Mouse (Mus musculus) CH12F3 (cell line): ENCODE results near the gene Gm10721.
"Not testable (repeated sequence)": the region's sequence is repeated elsewhere in the genome, so short reads cannot be mapped to it uniquely, and the experiment has no call there.

Experiments used
- in situ Hi-C: fragments of 300-500 bp; cut with MboI; formaldehyde crosslinking; loops from 2 replicates; pipeline ENCODE4 v1.14.3; 2020; ENCODE audit warnings: low sequenced_read_pairs

Gene Gm10721

GRCm38 (mm10) chr9:3012733-3013279 is at the start of gene Gm10721:
Gm10721 (plus strand) TSS chr9:3013140.
- in situ Hi-C loops: not testable (repeated sequence)

DNA sequence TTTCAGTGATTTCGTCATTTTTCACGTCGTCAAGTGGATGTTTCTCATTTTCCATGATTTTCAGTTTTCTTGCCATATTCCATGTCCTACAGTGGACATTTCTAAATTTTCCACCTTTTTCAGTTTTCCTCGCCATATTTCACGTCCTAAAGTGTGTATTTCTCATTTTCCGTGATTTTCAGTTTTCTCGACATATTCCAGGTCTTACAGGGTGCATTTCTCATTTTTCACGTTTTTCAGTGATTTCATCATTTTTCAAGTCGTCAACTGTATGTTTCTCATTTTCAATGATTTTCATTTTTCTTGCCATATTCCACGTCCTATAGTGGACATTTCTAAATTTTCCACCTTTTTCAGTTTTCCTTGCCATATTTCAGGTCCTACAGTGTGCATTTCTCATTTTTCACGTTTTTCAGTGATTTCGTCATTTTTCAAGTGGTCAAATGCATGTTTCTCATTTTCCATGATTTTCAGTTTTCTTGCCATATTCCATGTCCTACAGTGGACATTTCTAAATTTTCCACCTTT is 12.4 kb upstream of the Gm10721 start, which contains the start of gene Gm10722:
TSS of gene Gm10722 (plus strand) at position 478 of the 528 bp plus-strand sequence.
- in situ Hi-C loops: not testable (repeated sequence)

DNA sequence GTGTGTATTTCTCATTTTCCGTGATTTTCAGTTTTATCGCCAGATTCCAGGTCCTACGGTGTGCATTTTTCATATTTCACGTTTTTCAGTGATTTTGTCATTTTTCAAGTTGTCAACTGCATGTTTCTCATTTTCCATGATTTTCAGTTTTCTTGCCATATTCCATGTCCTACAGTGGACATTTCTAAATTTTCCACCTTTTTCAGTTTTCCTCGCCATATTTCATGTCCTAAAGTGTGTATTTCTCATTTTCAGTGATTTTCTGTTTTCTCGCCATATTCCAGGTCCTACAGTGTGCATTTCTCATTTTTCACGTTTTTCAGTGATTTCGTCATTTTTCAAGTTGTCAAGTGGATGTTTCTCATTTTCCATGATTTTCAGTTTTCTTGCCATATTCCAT is 11.9 kb upstream of the Gm10721 start:
- in situ Hi-C loops: not testable (repeated sequence)

DNA sequence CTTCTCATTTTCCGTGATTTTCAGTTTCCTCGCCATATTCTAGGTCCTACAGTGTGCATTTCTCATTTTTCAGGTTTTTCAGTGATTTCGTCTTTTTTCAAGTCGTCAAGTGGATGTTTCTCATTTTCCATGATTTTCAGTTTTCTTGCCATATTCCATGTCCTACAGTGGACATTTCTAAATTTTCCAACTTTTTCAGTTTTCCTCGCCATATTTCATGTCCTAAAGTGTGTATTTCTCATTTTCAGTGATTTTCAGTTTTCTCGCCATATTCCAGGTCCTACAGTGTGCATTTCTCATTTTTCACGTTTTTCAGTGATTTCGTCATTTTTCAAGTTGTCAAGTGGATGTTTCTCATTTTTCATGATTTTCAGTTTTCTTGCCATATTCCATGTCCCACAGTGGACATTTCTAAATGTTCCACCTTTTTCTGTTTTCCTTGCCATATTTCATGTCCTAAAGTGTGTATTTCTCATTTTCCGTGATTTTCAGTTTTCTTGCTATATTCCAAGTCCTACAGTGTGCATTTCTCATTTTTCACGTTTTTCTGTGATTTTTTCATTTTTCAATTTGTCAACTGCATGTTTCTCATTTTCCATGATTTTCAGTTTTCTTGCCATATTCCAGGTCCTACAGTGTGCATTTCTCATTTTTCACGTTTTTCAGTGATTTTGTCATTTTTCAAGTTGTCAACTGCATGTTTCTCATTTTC is 10.8 kb upstream of the Gm10721 start:
- in situ Hi-C loops: not testable (repeated sequence)

DNA sequence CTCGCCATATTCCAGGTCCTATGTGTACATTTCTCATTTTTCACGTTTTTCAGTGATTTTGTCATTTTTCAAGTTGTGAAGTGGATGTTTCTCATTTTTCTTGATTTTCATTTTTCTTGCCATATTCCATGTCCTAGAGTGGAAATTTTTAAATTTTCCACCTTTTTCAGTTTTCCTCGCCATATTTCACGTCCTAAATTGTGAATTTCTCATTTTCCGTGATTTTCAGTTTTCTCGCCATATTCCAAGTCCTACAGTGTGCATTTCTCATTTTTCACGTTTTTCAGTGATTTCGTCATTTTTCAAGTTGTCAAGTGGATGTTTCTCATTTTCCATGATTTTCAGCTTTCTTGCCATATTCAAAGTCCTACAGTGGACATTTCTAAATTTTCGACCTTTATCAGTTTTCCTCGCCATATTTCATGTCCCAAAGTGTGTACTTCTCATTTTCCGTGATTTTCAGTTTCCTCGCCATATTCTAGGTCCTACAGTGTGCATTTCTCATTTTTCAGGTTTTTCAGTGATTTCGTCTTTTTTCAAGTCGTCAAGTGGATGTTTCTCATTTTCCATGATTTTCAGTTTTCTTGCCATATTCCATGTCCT is 10.0 kb upstream of the Gm10721 start, which contains the start of gene Gm11168:
TSS of gene Gm11168 (plus strand) at position 553 of the 603 bp plus-strand sequence.
- in situ Hi-C loops: not testable (repeated sequence)

DNA sequence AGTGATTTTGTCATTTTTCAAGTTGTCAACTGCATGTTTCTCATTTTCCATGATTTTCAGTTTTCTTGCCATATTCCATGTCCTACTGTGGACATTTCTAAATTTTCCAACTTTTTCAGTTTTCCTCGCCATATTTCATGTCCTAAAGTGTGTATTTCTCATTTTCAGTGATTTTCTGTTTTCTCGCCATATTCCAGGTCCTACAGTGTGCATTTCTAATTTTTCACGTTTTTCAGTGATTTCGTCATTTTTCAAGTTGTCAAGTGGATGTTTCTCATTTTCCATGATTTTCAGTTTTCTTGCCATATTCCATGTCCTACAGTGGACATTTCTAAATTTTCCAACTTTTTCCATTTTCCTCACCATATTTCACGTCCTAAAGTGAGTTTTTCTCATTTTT is 6.8 kb upstream of the Gm10721 start:
- in situ Hi-C loops: not testable (repeated sequence)

- in situ Hi-C loops: not testable (repeated sequence)
Measured at GRCm38 (mm10) chr9:3006636-3007035, 6.3 kb upstream of the Gm10721 start.

- in situ Hi-C loops: not testable (repeated sequence)
Measured at GRCm38 (mm10) chr9:3007272-3007671, 5.7 kb upstream of the Gm10721 start.

GRCm38 (mm10) chr9:3009331-3009730 is 3.6 kb upstream of the Gm10721 start:
- in situ Hi-C loops: not testable (repeated sequence)

- in situ Hi-C loops: not testable (repeated sequence)
Measured at GRCm38 (mm10) chr9:3012054-3012621, 802 bp upstream of the Gm10721 start.

DNA sequence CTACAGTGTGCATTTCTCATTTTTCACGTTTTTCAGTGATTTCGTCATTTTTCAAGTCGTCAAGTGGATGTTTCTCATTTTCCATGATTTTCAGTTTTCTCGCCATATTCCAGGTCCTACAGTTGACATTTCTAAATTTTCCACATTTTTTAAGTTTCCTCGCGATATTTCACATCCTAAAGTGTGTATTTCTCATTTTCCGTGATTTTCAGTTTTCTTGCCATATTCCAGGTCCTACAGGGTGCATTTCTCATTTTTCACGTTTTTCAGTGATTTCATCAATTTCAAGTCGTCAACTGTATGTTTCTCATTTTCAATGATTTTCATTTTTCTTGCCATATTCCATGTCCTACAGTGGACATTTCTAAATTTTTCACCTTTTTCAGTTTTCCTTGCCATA is 2.4 kb downstream of the Gm10721 start, which contains the start of gene Gm10720:
TSS of gene Gm10720 (plus strand) at position 301 of the 400 bp plus-strand sequence.
- in situ Hi-C loops: not testable (repeated sequence)

GRCm38 (mm10) chr9:3015896-3016295 is 3.0 kb downstream of the Gm10721 start:
- in situ Hi-C loops: not testable (repeated sequence)

GRCm38 (mm10) chr9:3017108-3017507 is 4.2 kb downstream of the Gm10721 start, which contains the start of gene Gm10719:
Gm10719 (plus strand) TSS chr9:3017408.
- in situ Hi-C loops: not testable (repeated sequence)

GRCm38 (mm10) chr9:3018944-3019343 is 6.0 kb downstream of the Gm10721 start:
- in situ Hi-C loops: not testable (repeated sequence)

- in situ Hi-C loops: not testable (repeated sequence)
Measured at GRCm38 (mm10) chr9:3019835-3020727, 7.1 kb downstream of the Gm10721 start.

DNA sequence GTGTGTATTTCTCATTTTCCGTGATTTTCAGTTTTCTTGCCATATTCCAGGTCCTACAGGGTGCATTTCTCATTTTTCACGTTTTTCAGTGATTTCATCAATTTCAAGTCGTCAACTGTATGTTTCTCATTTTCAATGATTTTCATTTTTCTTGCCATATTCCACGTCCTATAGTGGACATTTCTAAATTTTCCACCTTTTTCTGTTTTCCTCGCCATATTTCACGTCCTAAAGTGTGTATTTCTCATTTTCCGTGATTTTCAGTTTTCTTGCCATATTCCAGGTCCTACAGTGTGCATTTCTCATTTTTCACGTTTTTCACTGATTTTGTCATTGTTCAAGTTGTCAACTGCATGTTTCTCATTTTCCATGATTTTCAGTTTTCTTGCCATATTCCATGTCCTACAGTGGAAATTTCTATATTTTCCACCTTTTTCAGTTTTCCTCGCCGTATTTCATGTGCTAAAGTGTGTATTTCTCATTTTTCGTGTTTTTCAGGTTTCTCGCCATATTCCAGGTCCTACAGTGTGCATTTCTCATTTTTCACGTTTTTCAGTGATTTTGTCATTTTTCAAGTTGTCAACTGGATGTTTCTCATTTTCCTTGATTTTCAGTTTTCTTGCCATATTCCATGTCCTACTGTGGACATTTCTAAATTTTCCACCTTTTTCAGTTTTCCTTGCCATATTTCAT is 9.5 kb downstream of the Gm10721 start:
- in situ Hi-C loops: not testable (repeated sequence)

DNA sequence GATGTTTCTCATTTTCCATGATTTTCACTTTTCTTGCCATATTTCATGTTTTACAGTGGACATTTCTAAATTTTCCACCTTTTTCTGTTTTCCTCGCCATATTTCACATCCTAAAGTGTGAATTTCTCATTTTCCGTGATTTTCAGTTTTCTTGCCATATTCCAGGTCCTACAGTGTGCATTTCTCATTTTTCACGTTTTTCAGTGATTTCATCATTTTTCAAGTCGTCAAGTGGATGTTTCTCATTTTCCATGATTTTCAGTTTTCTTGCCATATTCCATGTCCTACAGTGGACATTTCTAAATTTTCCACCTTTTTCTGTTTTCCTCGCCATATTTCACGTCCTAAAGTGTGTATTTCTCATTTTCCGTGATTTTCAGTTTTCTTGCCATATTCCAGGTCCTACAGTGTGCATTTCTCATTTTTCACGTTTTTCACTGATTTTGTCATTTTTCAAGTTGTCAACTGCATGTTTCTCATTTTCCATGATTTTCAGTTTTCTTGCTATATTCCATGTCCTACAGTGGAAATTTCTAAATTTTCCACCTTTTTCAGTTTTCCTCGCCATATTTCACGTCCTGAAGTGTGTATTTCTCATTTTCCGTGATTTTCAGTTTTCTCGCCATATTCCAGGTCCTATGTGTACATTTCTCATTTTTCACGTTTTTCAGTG is 10.5 kb downstream of the Gm10721 start, which contains the start of gene Gm10718:
TSS of gene Gm10718 (plus strand) at position 236 of the 673 bp plus-strand sequence.
- in situ Hi-C loops: not testable (repeated sequence)

DNA sequence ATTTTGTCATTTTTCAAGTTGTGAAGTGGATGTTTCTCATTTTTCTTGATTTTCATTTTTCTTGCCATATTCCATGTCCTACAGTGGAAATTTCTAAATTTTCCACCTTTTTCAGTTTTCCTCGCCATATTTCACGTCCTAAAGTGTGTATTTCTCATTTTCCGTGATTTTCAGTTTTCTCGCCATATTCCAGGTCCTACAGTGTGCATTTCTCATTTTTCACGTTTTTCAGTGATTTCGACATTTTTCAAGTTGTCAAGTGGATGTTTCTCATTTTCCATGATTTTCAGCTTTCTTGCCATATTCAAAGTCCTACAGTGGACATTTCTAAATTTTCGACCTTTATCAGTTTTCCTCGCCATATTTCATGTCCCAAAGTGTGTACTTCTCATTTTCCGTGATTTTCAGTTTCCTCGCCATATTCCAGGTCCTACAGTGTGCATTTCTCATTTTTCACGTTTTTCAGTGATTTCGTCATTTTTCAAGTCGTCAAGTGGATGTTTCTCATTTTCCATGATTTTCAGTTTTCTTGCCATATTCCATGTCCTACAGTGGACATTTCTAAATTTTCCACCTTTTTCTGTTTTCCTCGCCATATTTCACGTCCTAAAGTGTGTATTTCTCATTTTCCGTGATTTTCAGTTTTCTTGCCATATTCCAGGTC is 11.2 kb downstream of the Gm10721 start:
- in situ Hi-C loops: not testable (repeated sequence)
